Mouse (Mus musculus) thymus, adult 2 months (tissue): ENCODE measurements around the gene Ubash3b.

Source experiments
- CTCF ChIP-seq: fragments of 200-500 bp; IDR thresholded peaks from 2 replicates; pipeline ENCODE4 v1.5.1; 2012; ENCODE audit warnings: mild to moderate bottlenecking, control low read depth, low read length, moderate library complexity, borderline replicate concordance; ENCODE audit not compliant: control insufficient read depth, poor library complexity, insufficient read depth; ENCODE audit errors: extremely low read depth
- POLR2A ChIP-seq: fragments of 200-500 bp; IDR thresholded peaks from 2 replicates; pipeline ENCODE4 v1.6.1; 2012; ENCODE audit warnings: mild to moderate bottlenecking, low read length, control low read depth, moderate library complexity; ENCODE audit not compliant: control insufficient read depth, poor library complexity, insufficient read depth; ENCODE audit errors: extremely low read depth

DNA sequence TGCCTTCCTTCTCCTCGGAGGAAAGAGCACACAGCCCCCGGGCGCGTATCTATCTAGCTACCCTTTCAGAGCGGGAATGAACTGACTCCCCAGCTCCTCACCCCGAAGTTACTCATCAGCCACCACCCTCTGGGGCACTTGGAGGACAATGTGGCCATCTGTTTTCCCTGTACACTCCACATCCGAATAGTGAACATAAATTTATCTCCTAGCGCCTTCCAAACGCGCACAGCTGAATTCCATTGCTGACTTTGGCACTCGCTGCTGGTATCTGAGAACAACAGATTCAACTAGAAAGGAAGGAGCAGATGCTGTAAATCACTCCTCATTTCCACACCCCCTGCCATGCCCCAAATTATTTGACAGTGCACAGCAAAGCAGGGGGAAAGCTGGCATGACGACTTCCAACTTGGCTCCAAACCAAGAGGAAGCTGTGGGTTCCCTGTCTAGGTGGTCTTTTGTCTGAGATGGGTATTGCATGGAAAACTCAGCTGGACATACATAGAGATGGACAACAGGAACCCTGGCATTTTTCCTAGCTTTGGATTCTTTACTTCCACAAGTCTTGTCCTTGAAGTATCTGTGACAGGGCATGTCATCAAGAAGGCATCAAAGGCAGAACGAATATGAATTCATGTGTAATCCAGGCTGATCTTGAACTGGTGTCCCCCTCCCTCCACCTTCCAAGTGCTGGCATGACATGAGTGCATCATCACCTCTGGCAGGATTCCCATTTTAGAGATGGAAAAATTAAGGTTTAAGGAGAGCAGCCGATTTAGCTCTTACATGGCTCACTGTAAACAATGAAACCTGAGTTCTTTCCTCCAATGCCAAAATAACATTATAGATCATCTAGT lies 52.9 kb downstream of the Ubash3b start:
- TF ChIP-seq CTCF (no peak), POLR2A (no peak)
